8 mouse cellular contexts compared by ENCODE assay signal in genomic region chr15:96604282-96604681, GRCm38 (mm10). TPM values are rescaled to one million over a fixed set of nuclear protein-coding genes. Genes with fewer than 3 reads are reported as not detected.
A peak's percentile ranks its signal among the peaks of the same experiment; 100 is the strongest.
DNase-seq lines count a peak whose midpoint lies in the region; ATAC-seq lines count a peak whose summit lies in the region.

No protein-coding gene starts in this region.

- H3K27me3 ChIP-seq in liver, embryonic 11.5 days (replicated peaks; ENCODE audit: control insufficient read depth, insufficient read depth, low read length) = no peaks in the 10 kb centered on the region
- no peaks in the 10 kb centered on the region for H3K27me3 ChIP-seq in liver, embryonic 12.5 days (replicated peaks)
- no peaks in the 10 kb centered on the region for H3K27me3 ChIP-seq in embryonic facial prominence, embryonic 10.5 days (replicated peaks; ENCODE audit: low read depth, poor library complexity, severe bottlenecking)
- H3K27me3 ChIP-seq in heart, embryonic 13.5 days (replicated peaks) = no peaks in the 10 kb centered on the region

- no peaks in the 10 kb centered on the region; the same call in 1 of the 2 replicates for H3K36me3 ChIP-seq in liver, embryonic 11.5 days (ENCODE audit: control insufficient read depth, insufficient read depth, low read length)
- peaks cover 81% of the 10 kb centered on the region for H3K36me3 ChIP-seq in liver, embryonic 12.5 days
- H3K36me3 ChIP-seq in embryonic facial prominence, embryonic 10.5 days (replicated peaks) = peaks cover 94% of the 10 kb centered on the region
- H3K36me3 ChIP-seq in heart, embryonic 13.5 days = peaks cover 65% of the 10 kb centered on the region

- no peak overlapping the region for H3K4me3 ChIP-seq in liver, embryonic 11.5 days (ENCODE audit: low read depth, low read length)
- H3K4me3 ChIP-seq in liver, embryonic 12.5 days = no peak overlapping the region
- H3K4me3 ChIP-seq in embryonic facial prominence, embryonic 10.5 days = no peak overlapping the region
- no peak overlapping the region for H3K4me3 ChIP-seq in heart, embryonic 13.5 days

- H3K9me3 ChIP-seq in liver, embryonic 11.5 days (ENCODE audit: control insufficient read depth, low read length) = no peaks in the 10 kb centered on the region
- H3K9me3 ChIP-seq in liver, embryonic 12.5 days (replicated peaks) = no peaks in the 10 kb centered on the region
- H3K9me3 ChIP-seq in embryonic facial prominence, embryonic 10.5 days = no peaks in the 10 kb centered on the region
- H3K9me3 ChIP-seq in heart, embryonic 13.5 days = no peaks in the 10 kb centered on the region

- H3K27ac ChIP-seq in liver, embryonic 11.5 days (ENCODE audit: low read depth, low read length) = 0 out of 2 replicates have a peak overlapping the region, but pooled peaks have one; percentile 1
- no peak overlapping the region for H3K27ac ChIP-seq in liver, embryonic 12.5 days
- H3K27ac ChIP-seq in embryonic facial prominence, embryonic 10.5 days (replicated peaks) = peak overlapping the region; percentile 32; the same call in 1 of the 2 replicates
- peak overlapping the region; percentile 72 for H3K27ac ChIP-seq in heart, embryonic 13.5 days (replicated peaks)

- H3K9ac ChIP-seq in liver, embryonic 11.5 days (ENCODE audit: low read depth, low read length) = no peak overlapping the region
- H3K9ac ChIP-seq in liver, embryonic 12.5 days = no peak overlapping the region
- peak overlapping the region; percentile 58 for H3K9ac ChIP-seq in heart, embryonic 13.5 days

- WGBS in liver, embryonic 11.5 days = 80% methylated on average over 10 of the region's 10 CpGs
- WGBS in liver, embryonic 12.5 days (ENCODE audit: insufficient replicate concordance) = 82% methylated on average over 10 of the region's 10 CpGs
- WGBS in embryonic facial prominence, embryonic 10.5 days = 79% methylated on average over 10 of the region's 10 CpGs
- 51% methylated on average over 10 of the region's 10 CpGs for WGBS in heart, embryonic 13.5 days

- DNase-seq in liver, embryonic 11.5 days (ENCODE audit: low spot score) = no peak
- DNase-seq in embryonic facial prominence, embryonic 10.5 days (ENCODE audit: low spot score) = no peak
- DNase-seq in layer of hippocampus, adult 8-10 months (ENCODE audit: low spot score in 2 of 2) = peak; percentile 35 to 37
- DNase-seq in retina, embryonic 14.5 days (ENCODE audit: low spot score) = peak; percentile 9
- DNase-seq in adrenal gland, adult 2 months = no peak
- DNase-seq in c-Kit-positive CD71-positive TER-119-positive erythroid progenitor cells, embryonic 14.5 days (ENCODE audit: low spot score) = no peak

- no peak overlapping the region for H3K4me2 ChIP-seq in liver, embryonic 11.5 days
- no peak overlapping the region for H3K4me2 ChIP-seq in liver, embryonic 12.5 days
- peak overlapping the region; percentile 6; the same call in 1 of the 2 replicates for H3K4me2 ChIP-seq in heart, embryonic 13.5 days

- H3K4me1 ChIP-seq in liver, embryonic 11.5 days (replicated peaks; ENCODE audit: control insufficient read depth, insufficient read depth, low read length) = 0 out of 2 replicates have a peak, but pooled peaks cover 3% of the 10 kb centered on the region
- peaks cover 4% of the 10 kb centered on the region; the same call in 1 of the 2 replicates for H3K4me1 ChIP-seq in liver, embryonic 12.5 days
- H3K4me1 ChIP-seq in embryonic facial prominence, embryonic 10.5 days = peaks cover 9% of the 10 kb centered on the region
- peaks cover 51% of the 10 kb centered on the region for H3K4me1 ChIP-seq in heart, embryonic 13.5 days

- no peak for ATAC-seq in liver, embryonic 11.5 days (replicated peaks; ENCODE audit: low FRiP score)
- no peak for ATAC-seq in liver, embryonic 12.5 days
- ATAC-seq in heart, embryonic 13.5 days (ENCODE audit: extremely low read depth, insufficient number of reproducible peaks, low FRiP score, low TSS enrichment) = peak; percentile 49; the same call in 1 of the 2 replicates

RNA-seq across cellular contexts. Expression of gene Slc38a1, which starts 38.4 kb away (rescaled TPM):
- polyA plus RNA-seq in liver, embryonic 11.5 days (2014; fragmentation: Nextera tagmentation; extraction: Ambion mirVana) = 61.6 and 68.5 TPM in 2 replicates
- polyA plus RNA-seq in liver, embryonic 12.5 days (2016; fragmentation: Nextera tagmentation; extraction: Ambion mirVana) = 41.1 and 43.1 TPM in 2 replicates
- polyA plus RNA-seq in embryonic facial prominence, embryonic 10.5 days (2016; fragmentation: Nextera tagmentation; extraction: Ambion mirVana) = 120 and 124 TPM in 2 replicates
- 69.7 and 70.4 TPM in 2 replicates for polyA plus RNA-seq in heart, embryonic 13.5 days (2015; fragmentation: Nextera tagmentation; extraction: Ambion mirVana)
- total RNA-seq in layer of hippocampus, adult 8-10 months (2022) = 10 to 100 TPM; 84.8 to 97.3 (median 90.0) TPM
- 10 to 100 TPM; 25.3 to 29.1 TPM for total RNA-seq in adrenal gland, adult 2 months (2021)
- 4.4 and 6.5 TPM in 2 replicates for polyA plus RNA-seq in adrenal gland, adult 2 months (2012; rRNA removed)

Comparison
In these comparisons a context has a peak if more than half of its experiments do, and no peak if none do; other contexts are left out.
1. DNase-seq: peak in layer of hippocampus, adult 8-10 months (2 of 2) and retina, embryonic 14.5 days (single experiment); none in liver, embryonic 11.5 days (single experiment), embryonic facial prominence, embryonic 10.5 days (single experiment), adrenal gland, adult 2 months (single experiment) and c-Kit-positive CD71-positive TER-119-positive erythroid progenitor cells, embryonic 14.5 days (single experiment).